Mouse (Mus musculus) lung, adult 10 weeks (tissue): Measurements from ENCODE around the gene Nrn1. TPM values are rescaled to one million over a fixed set of nuclear protein-coding genes. Genes with fewer than 3 reads are reported as not detected.

Experiments used
- polyA plus RNA-seq: library from polyadenylated mRNA; stranded (reverse); fragments of 350-450 nt; fragmentation: Illumina TruSeq; extraction: RNeasy Lipid Tissue Mini Kit (QIAGEN cat#74804); gene quantifications from one replicate; pipeline ENCODE4 v1.2.3, GENCODE M21; 2014; ENCODE audit warnings: low read depth, low replicate concordance; ENCODE audit not compliant: insufficient read depth

Nrn1 gene
- 19.0 TPM for polyA plus RNA-seq

DNA sequence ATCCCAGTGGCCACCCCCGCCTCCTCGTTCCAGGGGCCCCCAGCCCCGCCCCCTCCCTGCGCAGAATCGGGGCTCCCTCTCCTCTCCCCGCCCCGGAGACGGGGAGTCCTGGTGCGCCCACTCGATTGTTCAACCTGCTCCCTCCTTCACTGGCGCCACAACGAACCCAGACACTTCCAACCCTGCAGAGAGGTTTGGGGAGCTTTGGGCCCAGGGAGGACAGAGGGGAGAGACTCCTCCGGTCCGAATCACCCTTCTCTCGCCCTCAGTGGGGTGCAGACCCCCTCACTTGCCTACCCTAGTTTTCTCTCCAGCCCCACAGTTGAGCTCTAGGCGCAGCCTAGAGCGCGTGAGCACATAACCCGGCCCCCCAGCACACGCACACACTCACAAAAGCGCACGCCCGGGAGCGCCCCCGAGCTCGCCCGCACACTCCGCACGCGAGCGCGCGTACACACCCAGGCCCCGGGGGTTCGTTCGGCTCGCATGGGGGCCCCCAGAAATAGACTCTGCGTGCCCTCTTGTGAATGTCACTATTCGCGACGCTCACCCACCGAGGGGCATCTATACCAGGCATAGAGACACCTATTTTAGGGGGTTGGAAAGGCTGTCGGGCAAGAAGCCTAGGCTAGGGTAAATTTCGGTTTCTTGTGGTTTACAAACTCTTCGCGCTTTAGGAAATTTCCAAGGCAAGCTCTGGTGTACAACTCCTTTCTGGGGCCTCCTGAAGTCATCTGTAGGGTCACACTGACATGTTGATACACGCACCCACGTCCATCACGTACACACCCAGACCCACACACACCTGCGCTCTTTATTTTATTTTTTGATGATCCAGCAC lies at the start of gene Nrn1:
TSS of gene Nrn1 (minus strand) at position 401 of the 841 bp plus-strand sequence.

